Mouse (Mus musculus) limb, embryonic 10.5 days (tissue): Measurements from ENCODE around the gene Clasp1. TPM values are rescaled to one million over a fixed set of nuclear protein-coding genes. Genes with fewer than 3 reads are reported as not detected.

ENCODE experiments used
- DNase-seq: peaks from one replicate; pipeline ENCODE4 v3.0.0-alpha.2; 2017; ENCODE audit warnings: low spot score
- H3K27ac ChIP-seq: fragments of 300-500 bp; sonication (generic); 2 replicates; pipeline ENCODE4 v1.5.1; 2016; ENCODE audit warnings: mild to moderate bottlenecking
- H3K27me3 ChIP-seq: fragments of 300-500 bp; sonication (generic); 2 replicates; pipeline ENCODE4 v1.6.1; 2016; ENCODE audit warnings: low read depth, mild to moderate bottlenecking; ENCODE audit not compliant: poor library complexity, severe bottlenecking
- H3K36me3 ChIP-seq: fragments of 300-500 bp; sonication (generic); 2 replicates; pipeline ENCODE4 v1.6.1; 2016; ENCODE audit warnings: mild to moderate bottlenecking, moderate library complexity
- H3K4me1 ChIP-seq: fragments of 300-500 bp; sonication (generic); 2 replicates; pipeline ENCODE4 v1.6.1; 2016
- H3K4me3 ChIP-seq: fragments of 300-500 bp; sonication (generic); 2 replicates; pipeline ENCODE4 v1.5.1; 2016; ENCODE audit warnings: mild to moderate bottlenecking, moderate library complexity
- H3K9me3 ChIP-seq: fragments of 300-500 bp; sonication (generic); replicated peaks from 2 replicates; pipeline ENCODE4 v1.6.1; 2016; ENCODE audit warnings: mild to moderate bottlenecking
- WGBS: fragments of 180-500 bp; shearing (Covaris S2); methylation state at CpG from one replicate; pipeline ENCODE4 v1.1.7; 2016; 5-methylcytosine and 5-hydroxymethylcytosine counted together
- polyA plus RNA-seq: library from polyadenylated mRNA; unstranded; fragments of >200 nt; fragmentation: Nextera tagmentation; extraction: Ambion mirVana; gene quantifications from 2 replicates; pipeline ENCODE4 v1.2.1, GENCODE M21; 2016

Gene Clasp1
- polyA plus RNA-seq, 1 experiment from 2014 or later, result 90.1 TPM

GRCm38 (mm10) chr1:118466041-118466440, 77.2 kb downstream of the Clasp1 start:
- Histone ChIP-seq H3K4me1 (no peaks in the 10 kb centered on the region), H3K36me3 (peaks cover 99% of the 10 kb centered on the region), H3K9me3 (no peaks in the 10 kb centered on the region), H3K4me3 (no peak overlapping the region), H3K27me3 (no peaks in the 10 kb centered on the region), H3K27ac (no peak overlapping the region)
- WGBS, result over 99% methylated on average over 6 of the region's 6 CpGs
- DNase-seq, result no peak

GRCm38 (mm10) chr1:118472386-118472785, 83.5 kb downstream of the Clasp1 start:
- no peak for DNase-seq
- no peaks in the 10 kb centered on the region for H3K4me1 ChIP-seq
- WGBS, result 83% methylated on average over 8 of the region's 8 CpGs
- peaks cover 84% of the 10 kb centered on the region for H3K36me3 ChIP-seq
- no peak overlapping the region for H3K27ac ChIP-seq
- H3K9me3 ChIP-seq, result no peaks in the 10 kb centered on the region
- no peaks in the 10 kb centered on the region for H3K27me3 ChIP-seq
- no peak overlapping the region for H3K4me3 ChIP-seq

- Histone ChIP-seq H3K9me3 (no peaks in the 10 kb centered on the region), H3K36me3 (peaks cover 57% of the 10 kb centered on the region)
- no peak for DNase-seq
Observed at GRCm38 (mm10) chr1:118476919-118477318, 88.1 kb downstream of the Clasp1 start.

GRCm38 (mm10) chr1:118479246-118479645, 90.4 kb downstream of the Clasp1 start:
- no peak for DNase-seq
- H3K36me3 ChIP-seq, result peaks cover 48% of the 10 kb centered on the region
- H3K9me3 ChIP-seq, result no peaks in the 10 kb centered on the region
- WGBS, result 89% methylated on average over 4 of the region's 4 CpGs
- H3K4me1 ChIP-seq, result no peaks in the 10 kb centered on the region
- no peak overlapping the region for H3K27ac ChIP-seq
- H3K4me3 ChIP-seq, result no peak overlapping the region
- no peaks in the 10 kb centered on the region for H3K27me3 ChIP-seq

More at GRCm38 (mm10) chr1:118476919-118477318, 88.1 kb downstream of the Clasp1 start:
- Histone ChIP-seq H3K27me3 (no peaks in the 10 kb centered on the region), H3K27ac (no peak overlapping the region), H3K4me3 (no peak overlapping the region), H3K4me1 (no peaks in the 10 kb centered on the region)
- WGBS, result 57% methylated on average over 4 of the region's 4 CpGs

GRCm38 (mm10) chr1:118480484-118481364, 91.9 kb downstream of the Clasp1 start:
- H3K27ac ChIP-seq, result no peak overlapping the region
- 91% methylated on average over 8 of the region's 8 CpGs for WGBS
- peaks cover 39% of the 10 kb centered on the region for H3K36me3 ChIP-seq
- H3K4me3 ChIP-seq, result no peak overlapping the region
- DNase-seq, result no peak
- no peaks in the 10 kb centered on the region for H3K4me1 ChIP-seq
- no peaks in the 10 kb centered on the region for H3K9me3 ChIP-seq
- no peaks in the 10 kb centered on the region for H3K27me3 ChIP-seq

GRCm38 (mm10) chr1:118481365-118481702, 92.5 kb downstream of the Clasp1 start:
- Histone ChIP-seq H3K4me3 (no peak overlapping the region), H3K9me3 (no peaks in the 10 kb centered on the region), H3K36me3 (peaks cover 36% of the 10 kb centered on the region), H3K27me3 (no peaks in the 10 kb centered on the region), H3K4me1 (no peaks in the 10 kb centered on the region), H3K27ac (no peak overlapping the region)
- DNase-seq, result no peak
- 78% methylated on average over 4 of the region's 4 CpGs for WGBS

GRCm38 (mm10) chr1:118481703-118482102, 92.8 kb downstream of the Clasp1 start:
- Histone ChIP-seq H3K27me3 (no peaks in the 10 kb centered on the region), H3K4me1 (no peaks in the 10 kb centered on the region), H3K36me3 (peaks cover 34% of the 10 kb centered on the region), H3K9me3 (no peaks in the 10 kb centered on the region), H3K27ac (no peak overlapping the region), H3K4me3 (no peak overlapping the region)
- 84% methylated on average over 6 of the region's 6 CpGs for WGBS
- DNase-seq, result no peak

GRCm38 (mm10) chr1:118482285-118483019, 93.6 kb downstream of the Clasp1 start:
- Histone ChIP-seq H3K27me3 (no peaks in the 10 kb centered on the region), H3K36me3 (peaks cover 34% of the 10 kb centered on the region), H3K9me3 (no peaks in the 10 kb centered on the region), H3K4me1 (no peaks in the 10 kb centered on the region), H3K4me3 (no peak overlapping the region), H3K27ac (no peak overlapping the region)
- no peak for DNase-seq
- 81% methylated on average over 8 of the region's 8 CpGs for WGBS

- no peak overlapping the region for H3K27ac ChIP-seq
- no peak for DNase-seq
- H3K36me3 ChIP-seq, result peaks cover 25% of the 10 kb centered on the region
- H3K4me1 ChIP-seq, result no peaks in the 10 kb centered on the region
- WGBS, result 83% methylated on average over 6 of the region's 6 CpGs
- no peaks in the 10 kb centered on the region for H3K9me3 ChIP-seq
- H3K4me3 ChIP-seq, result no peak overlapping the region
- no peaks in the 10 kb centered on the region for H3K27me3 ChIP-seq
Observed at GRCm38 (mm10) chr1:118483504-118484096, 94.7 kb downstream of the Clasp1 start.

GRCm38 (mm10) chr1:118485572-118485971, 96.7 kb downstream of the Clasp1 start:
- WGBS, result 79% methylated on average over 3 of the region's 3 CpGs
- no peak for DNase-seq
- Histone ChIP-seq H3K27ac (no peak overlapping the region), H3K36me3 (peaks cover 21% of the 10 kb centered on the region), H3K27me3 (no peaks in the 10 kb centered on the region), H3K4me1 (no peaks in the 10 kb centered on the region), H3K4me3 (no peak overlapping the region), H3K9me3 (no peaks in the 10 kb centered on the region)

- no peaks in the 10 kb centered on the region for H3K9me3 ChIP-seq
- H3K27ac ChIP-seq, result no peak overlapping the region
- no peaks in the 10 kb centered on the region for H3K27me3 ChIP-seq
- DNase-seq, result no peak
- H3K36me3 ChIP-seq, result peaks cover 21% of the 10 kb centered on the region
- H3K4me3 ChIP-seq, result no peak overlapping the region
- H3K4me1 ChIP-seq, result no peaks in the 10 kb centered on the region
Observed at GRCm38 (mm10) chr1:118486021-118486420, 97.2 kb downstream of the Clasp1 start.

GRCm38 (mm10) chr1:118492811-118493210, 104.0 kb downstream of the Clasp1 start:
- 88% methylated on average over 3 of the region's 3 CpGs for WGBS
- no peak overlapping the region for H3K27ac ChIP-seq
- H3K4me3 ChIP-seq, result no peak overlapping the region
- H3K4me1 ChIP-seq, result peaks cover 13% of the 10 kb centered on the region
- H3K9me3 ChIP-seq, result no peaks in the 10 kb centered on the region
- no peaks in the 10 kb centered on the region for H3K27me3 ChIP-seq
- H3K36me3 ChIP-seq, result peaks cover 10% of the 10 kb centered on the region
- DNase-seq, result no peak

- peak; percentile 59 for DNase-seq
- Histone ChIP-seq H3K27ac (peak overlapping the region; percentile 46; the same call in 1 of the 2 replicates), H3K4me1 (peaks cover 13% of the 10 kb centered on the region), H3K27me3 (no peaks in the 10 kb centered on the region), H3K36me3 (peaks cover 23% of the 10 kb centered on the region), H3K9me3 (no peaks in the 10 kb centered on the region), H3K4me3 (no peak overlapping the region)
- 88% methylated on average over 9 of the region's 9 CpGs for WGBS
Observed at GRCm38 (mm10) chr1:118494551-118494950, 105.7 kb downstream of the Clasp1 start.
